Mouse (Mus musculus): ENCODE measurements around the gene Rnaset2b.
A peak's percentile ranks its signal among the peaks of the same experiment; 100 is the strongest.
"Not testable (repeated sequence)": the region's sequence is repeated elsewhere in the genome, so short reads cannot be mapped to it uniquely, and the experiment has no call there.

Rnaset2b gene

GRCm38 (mm10) chr17:6970334-6970733, at the start of gene Rnaset2b:
Gene Rnaset2b (plus strand): TSS chr17:6970634.
- DNase-seq (ENCODE audit: low spot score in 2 of 2) = not testable (repeated sequence)

- not testable (repeated sequence) for DNase-seq (ENCODE audit: low spot score in 2 of 2)
These were observed 38.8 kb upstream of the Rnaset2b start for GRCm38 (mm10) chr17:6931625-6932024.

- not testable (repeated sequence) for DNase-seq (ENCODE audit: low spot score in 2 of 2)
These were observed 27.9 kb upstream of the Rnaset2b start for GRCm38 (mm10) chr17:6942560-6942959.

- not testable (repeated sequence) for DNase-seq (ENCODE audit: low spot score in 2 of 2)
These were observed 22.8 kb upstream of the Rnaset2b start for GRCm38 (mm10) chr17:6947637-6947983.

GRCm38 (mm10) chr17:6947984-6948768, 22.3 kb upstream of the Rnaset2b start, which contains the start of gene Rsph3b:
Gene Rsph3b (minus strand): TSS chr17:6948682.
- peak; percentile 69 to 75 for DNase-seq (ENCODE audit: low spot score in 2 of 2)

GRCm38 (mm10) chr17:6948769-6949228, 21.6 kb upstream of the Rnaset2b start:
- not testable (repeated sequence) for DNase-seq (ENCODE audit: low spot score in 2 of 2)

- DNase-seq (ENCODE audit: low spot score in 2 of 2) = not testable (repeated sequence)
These were observed 11.6 kb upstream of the Rnaset2b start for GRCm38 (mm10) chr17:6958881-6959280.

- DNase-seq (ENCODE audit: low spot score in 2 of 2) = not testable (repeated sequence)
These were observed 10.7 kb upstream of the Rnaset2b start for GRCm38 (mm10) chr17:6959543-6960259.

GRCm38 (mm10) chr17:6960349-6960748, 10.1 kb upstream of the Rnaset2b start:
- DNase-seq (ENCODE audit: low spot score in 2 of 2) = not testable (repeated sequence)

GRCm38 (mm10) chr17:6960776-6961175, 9.7 kb upstream of the Rnaset2b start, which contains the start of gene Tagap1:
Gene Tagap1 (minus strand): TSS chr17:6961156.
- peak; percentile 39 to 55 for DNase-seq (ENCODE audit: low spot score in 2 of 2)

GRCm38 (mm10) chr17:6961181-6962000, 9.0 kb upstream of the Rnaset2b start:
- not testable (repeated sequence) for DNase-seq (ENCODE audit: low spot score in 2 of 2)

GRCm38 (mm10) chr17:6962339-6962738, 8.1 kb upstream of the Rnaset2b start:
- not testable (repeated sequence) for DNase-seq (ENCODE audit: low spot score in 2 of 2)

GRCm38 (mm10) chr17:6962936-6963335, 7.5 kb upstream of the Rnaset2b start:
- not testable (repeated sequence) for DNase-seq (ENCODE audit: low spot score in 2 of 2)

- DNase-seq (ENCODE audit: low spot score in 2 of 2) = peak in 1 of 2 experiments; percentile 34
These were observed 5.1 kb upstream of the Rnaset2b start for GRCm38 (mm10) chr17:6965364-6965763.

GRCm38 (mm10) chr17:6967673-6968072, 2.8 kb upstream of the Rnaset2b start:
- not testable (repeated sequence) for DNase-seq (ENCODE audit: low spot score in 2 of 2)

- not testable (repeated sequence) for DNase-seq (ENCODE audit: low spot score in 2 of 2)
These were observed 804 bp downstream of the Rnaset2b start for GRCm38 (mm10) chr17:6971238-6971637.

- not testable (repeated sequence) for DNase-seq (ENCODE audit: low spot score in 2 of 2)
These were observed 2.5 kb downstream of the Rnaset2b start for GRCm38 (mm10) chr17:6972836-6973396.

- not testable (repeated sequence) for DNase-seq (ENCODE audit: low spot score in 2 of 2)
These were observed 4.6 kb downstream of the Rnaset2b start for GRCm38 (mm10) chr17:6974985-6975384.

- peak; percentile 59 to 73 for DNase-seq (ENCODE audit: low spot score in 2 of 2)
These were observed 8.1 kb downstream of the Rnaset2b start, which contains the start of gene Gm49721 for GRCm38 (mm10) chr17:6978287-6979248. Gene Gm49721 (plus strand): TSS chr17:6978904.

GRCm38 (mm10) chr17:6979380-6979779, 8.9 kb downstream of the Rnaset2b start:
- not testable (repeated sequence) for DNase-seq (ENCODE audit: low spot score in 2 of 2)
